Mouse (Mus musculus): ENCODE results near the gene Skap1. TPM values are rescaled to one million over a fixed set of nuclear protein-coding genes. Genes with fewer than 3 reads are reported as not detected.

Gene Skap1
- polyA plus RNA-seq (2012; rRNA removed; ENCODE audit: low replicate concordance): 15.8 and 27.3 TPM in 2 replicates

DNA sequence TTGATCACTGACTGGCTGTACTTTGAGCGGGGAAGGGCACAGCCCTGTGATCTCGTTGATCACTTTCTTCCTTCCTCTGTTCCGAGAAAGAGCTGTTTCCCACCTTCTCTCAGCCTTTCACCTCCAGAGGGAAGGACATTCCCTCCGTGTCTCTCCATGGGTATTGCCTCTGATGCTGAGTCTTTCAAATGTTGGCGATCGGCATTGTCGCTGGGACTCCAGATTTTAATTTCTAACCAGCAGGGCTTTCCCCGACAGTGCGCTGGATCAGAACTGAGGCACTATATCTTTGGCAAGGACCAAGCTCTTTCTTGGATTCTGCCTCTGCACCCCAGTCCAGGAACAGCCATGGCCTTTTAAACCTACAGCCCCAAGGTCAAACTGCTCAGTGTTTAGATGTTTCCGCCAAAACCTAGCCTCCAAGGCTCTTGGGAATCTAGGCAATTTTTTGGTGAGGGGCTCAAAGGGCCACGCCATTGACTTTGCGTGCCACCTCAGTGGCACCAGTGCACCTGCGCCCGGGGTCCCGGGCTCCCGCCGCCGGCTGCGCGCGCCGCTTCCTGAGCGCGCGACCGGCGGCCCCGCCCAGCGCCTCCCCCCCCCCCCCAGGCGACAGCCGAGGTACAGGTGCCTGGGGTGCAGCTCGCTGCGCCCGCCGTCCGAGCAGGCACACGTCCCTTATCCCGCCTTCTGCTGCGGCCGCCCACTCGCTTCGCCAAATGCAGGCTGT lies at the start of gene Skap1:
Skap1 (plus strand) TSS at position 608 of the 730 bp plus-strand sequence.

DNA sequence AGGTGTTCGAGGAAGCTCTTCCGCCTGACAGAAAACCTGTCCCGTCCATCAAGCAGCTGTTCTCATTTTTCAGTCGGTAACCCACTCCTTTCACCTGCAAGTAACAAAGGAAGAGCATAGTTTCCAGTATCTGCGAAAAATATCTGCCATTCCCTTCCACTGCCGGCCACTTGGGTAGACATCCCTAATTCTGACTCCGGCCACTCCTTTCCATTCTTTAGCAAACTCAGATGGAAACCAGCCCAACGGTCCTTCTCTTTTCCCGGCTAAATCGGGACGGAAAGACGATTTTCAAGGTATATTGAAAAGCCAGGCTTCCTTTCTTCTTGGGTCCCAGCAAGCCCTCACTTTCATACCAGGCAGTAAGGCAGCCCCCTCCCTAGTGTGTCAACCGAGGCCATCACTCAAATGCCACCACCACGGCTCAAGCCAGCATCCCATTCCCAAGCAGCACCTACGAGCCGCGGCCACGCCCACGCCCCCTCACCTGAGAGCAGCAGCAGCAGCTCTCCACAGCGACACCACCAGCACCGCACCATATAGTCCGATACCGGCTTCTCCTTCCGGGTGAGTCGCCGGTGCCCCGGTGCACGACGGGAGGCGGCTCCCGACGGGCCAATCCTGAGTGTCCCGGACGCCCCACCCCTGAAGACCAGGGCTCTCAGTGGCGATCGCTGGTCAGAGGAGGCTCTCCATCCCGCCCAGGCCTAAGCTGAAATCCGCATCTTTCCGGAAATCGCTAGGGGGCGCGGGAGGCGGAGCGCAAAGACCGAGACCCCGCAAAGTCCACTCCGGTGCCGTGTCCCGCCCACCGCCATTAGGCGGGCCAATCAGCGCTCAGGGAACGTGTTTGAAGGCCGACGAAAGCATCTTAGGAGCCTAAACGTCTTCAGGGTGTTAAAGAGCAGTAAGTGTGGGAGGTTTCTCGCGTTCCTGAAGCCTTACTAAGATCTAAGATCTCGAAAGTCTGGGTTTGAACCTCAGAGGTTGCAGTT lies 312.9 kb downstream of the Skap1 start, which contains the start of gene Snx11:
Snx11 (minus strand) TSS at position 592 of the 995 bp plus-strand sequence.

DNA sequence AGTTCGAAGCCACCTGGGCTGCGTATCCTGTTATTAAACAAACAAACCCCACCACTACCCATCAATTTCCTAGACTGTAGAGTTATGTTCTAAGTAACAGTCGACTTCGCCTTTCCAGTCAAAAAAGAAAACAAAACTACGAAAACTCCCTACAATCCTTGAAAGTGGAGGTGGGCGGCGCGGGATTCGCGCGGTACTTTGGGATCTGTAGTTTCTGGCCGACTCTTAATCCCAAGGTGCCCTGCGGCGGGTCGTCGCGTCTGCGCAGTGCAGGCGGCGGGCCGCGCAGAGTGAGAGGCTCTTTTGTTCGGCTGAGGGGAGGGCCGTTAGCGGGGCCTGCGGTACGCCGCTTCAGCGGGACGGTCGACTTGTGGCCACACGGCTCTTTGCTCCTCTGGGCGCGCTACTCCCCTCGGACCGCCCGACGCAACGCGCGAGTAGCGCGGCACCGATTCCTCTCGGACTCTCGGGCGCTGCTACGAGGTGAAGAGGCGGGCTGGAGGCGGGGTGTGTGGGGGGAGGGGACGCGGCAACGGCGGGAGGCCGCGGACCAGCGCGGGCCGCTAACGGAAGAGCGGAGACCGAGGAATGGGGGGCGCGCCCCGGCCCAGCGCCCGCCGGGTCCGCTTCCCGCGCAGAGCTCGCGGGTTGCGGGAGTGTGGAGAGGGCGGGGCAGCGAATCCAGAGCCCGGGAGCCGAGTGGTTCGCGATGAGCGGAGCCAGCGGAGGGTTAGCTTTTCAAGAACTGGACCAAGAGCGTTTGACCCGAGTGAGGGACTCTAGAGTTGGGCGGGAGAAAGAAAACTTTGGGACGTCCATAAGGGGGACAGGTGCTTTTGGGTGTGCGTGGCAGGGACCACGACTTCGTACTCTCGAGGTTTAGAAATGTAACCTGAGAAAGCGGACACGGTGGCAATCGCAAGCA lies 324.7 kb downstream of the Skap1 start, which contains the start of gene Cbx1:
Cbx1 (plus strand) TSS at position 257 of the 925 bp plus-strand sequence.

Other genes with a start within 250 kb of the Skap1 start
- gene Hoxb9, start 193.1 kb upstream of the Skap1 start, polyA plus RNA-seq (2012; rRNA removed; ENCODE audit: low replicate concordance): 0.74 and 1.1 TPM in 2 replicates
- 3.1 and 4.5 TPM in 2 replicates for gene Hoxb8, start 182.7 kb upstream of the Skap1 start, polyA plus RNA-seq (2012; rRNA removed; ENCODE audit: low replicate concordance)
- gene Hoxb7, start 178.0 kb upstream of the Skap1 start, polyA plus RNA-seq (2012; rRNA removed; ENCODE audit: low replicate concordance): 2.5 and 5.6 TPM in 2 replicates
- 13.0 and 22.2 TPM in 2 replicates for gene Hoxb6, start 172.1 kb upstream of the Skap1 start, polyA plus RNA-seq (2012; rRNA removed; ENCODE audit: low replicate concordance)
- gene Hoxb5, start 161.3 kb upstream of the Skap1 start, polyA plus RNA-seq (2012; rRNA removed; ENCODE audit: low replicate concordance): 3.9 and 7.2 TPM in 2 replicates
- 4.5 and 10.8 TPM in 2 replicates for gene Hoxb4, start 146.3 kb upstream of the Skap1 start, polyA plus RNA-seq (2012; rRNA removed; ENCODE audit: low replicate concordance)
- 7.2 and 19.4 TPM in 2 replicates for gene Hoxb3, start 141.3 kb upstream of the Skap1 start, polyA plus RNA-seq (2012; rRNA removed; ENCODE audit: low replicate concordance)
- gene Hoxb2, start 114.1 kb upstream of the Skap1 start, polyA plus RNA-seq (2012; rRNA removed; ENCODE audit: low replicate concordance): 9.5 and 23.2 TPM in 2 replicates
- gene Hoxb1, start 98.8 kb upstream of the Skap1 start, polyA plus RNA-seq (2012; rRNA removed; ENCODE audit: low replicate concordance): not detected in 2 replicates

Data from mammary gland, adult 2 months (tissue).